Mouse (Mus musculus) stomach, postnatal 0 days (tissue): ENCODE results near the gene Asb18.

ENCODE experiments used
- CTCF ChIP-seq: IDR thresholded peaks from 2 replicates; pipeline ENCODE4 v1.5.1; 2016; ENCODE audit warnings: antibody characterized with exemption, low read depth, mild to moderate bottlenecking, moderate library complexity
- EP300 ChIP-seq: optimal IDR thresholded peaks from 2 replicates; pipeline ENCODE3; 2016; ENCODE audit warnings: antibody characterized with exemption

GRCm38 (mm10) chr1:90006666-90007065 is 7.8 kb downstream of the Asb18 start:
- TF ChIP-seq CTCF = no peak
- TF ChIP-seq EP300 = no peak
